Mouse (Mus musculus): Measurements from ENCODE around the gene Evx2. TPM values are rescaled to one million over a fixed set of nuclear protein-coding genes. Genes with fewer than 3 reads are reported as not detected.

Gene Evx2
- total RNA-seq (2021), result not detected
- long read RNA-seq, experiment 1, result 0 reads
- long read RNA-seq, experiment 2, result 0 reads

GRCm38 (mm10) chr2:74659507-74660005 lies at the start of gene Evx2:
Evx2 (minus strand) TSS chr2:74659557.
- no peak for DNase-seq (ENCODE audit: low spot score)

- DNase-seq (ENCODE audit: low spot score), result no peak
Observed at GRCm38 (mm10) chr2:74708676-74709075, 49.3 kb upstream of the Evx2 start.

GRCm38 (mm10) chr2:74707599-74707998 lies 48.2 kb upstream of the Evx2 start:
- no peak for DNase-seq (ENCODE audit: low spot score)

GRCm38 (mm10) chr2:74706393-74706960 lies 47.1 kb upstream of the Evx2 start:
- DNase-seq (ENCODE audit: low spot score), result no peak

- DNase-seq (ENCODE audit: low spot score), result peak; percentile 52
Observed at GRCm38 (mm10) chr2:74705467-74706089, 46.2 kb upstream of the Evx2 start.

GRCm38 (mm10) chr2:74704999-74705466 lies 45.7 kb upstream of the Evx2 start:
- no peak for DNase-seq (ENCODE audit: low spot score)

DNA sequence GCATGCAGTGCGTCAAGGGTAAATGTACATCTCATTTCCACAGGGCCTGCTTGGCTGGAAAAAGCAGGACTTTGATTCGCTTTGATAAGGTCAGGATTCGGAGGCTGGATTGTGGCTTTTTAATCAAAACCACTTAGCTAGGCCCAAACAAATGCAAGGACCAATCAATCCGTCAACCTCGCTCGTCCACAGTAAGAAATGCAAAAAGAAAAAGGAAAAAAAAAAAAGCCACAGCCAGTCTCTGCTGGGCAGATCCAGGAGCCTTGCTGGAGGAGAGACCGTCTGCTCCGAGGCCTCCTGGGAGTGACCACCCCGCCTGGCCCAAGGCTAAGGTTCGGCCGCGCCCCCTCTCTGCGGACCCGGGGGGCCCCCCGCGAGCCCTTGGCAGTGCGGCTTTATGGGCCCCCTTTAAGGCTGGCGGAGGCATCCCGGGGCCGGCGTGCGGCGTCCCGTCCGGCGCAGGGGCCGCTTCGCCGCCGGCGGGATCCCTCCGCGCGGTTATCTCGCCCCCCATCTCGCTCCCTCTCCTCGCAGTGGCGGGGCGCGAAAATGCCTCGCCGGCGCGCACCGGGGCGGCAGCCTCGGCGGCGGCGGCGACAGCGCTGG lies 45.1 kb upstream of the Evx2 start, which contains the start of gene Hoxd8:
Hoxd8 (plus strand) TSS at position 223 of the 606 bp plus-strand sequence.
- DNase-seq (ENCODE audit: low spot score), result peak; percentile 59

DNA sequence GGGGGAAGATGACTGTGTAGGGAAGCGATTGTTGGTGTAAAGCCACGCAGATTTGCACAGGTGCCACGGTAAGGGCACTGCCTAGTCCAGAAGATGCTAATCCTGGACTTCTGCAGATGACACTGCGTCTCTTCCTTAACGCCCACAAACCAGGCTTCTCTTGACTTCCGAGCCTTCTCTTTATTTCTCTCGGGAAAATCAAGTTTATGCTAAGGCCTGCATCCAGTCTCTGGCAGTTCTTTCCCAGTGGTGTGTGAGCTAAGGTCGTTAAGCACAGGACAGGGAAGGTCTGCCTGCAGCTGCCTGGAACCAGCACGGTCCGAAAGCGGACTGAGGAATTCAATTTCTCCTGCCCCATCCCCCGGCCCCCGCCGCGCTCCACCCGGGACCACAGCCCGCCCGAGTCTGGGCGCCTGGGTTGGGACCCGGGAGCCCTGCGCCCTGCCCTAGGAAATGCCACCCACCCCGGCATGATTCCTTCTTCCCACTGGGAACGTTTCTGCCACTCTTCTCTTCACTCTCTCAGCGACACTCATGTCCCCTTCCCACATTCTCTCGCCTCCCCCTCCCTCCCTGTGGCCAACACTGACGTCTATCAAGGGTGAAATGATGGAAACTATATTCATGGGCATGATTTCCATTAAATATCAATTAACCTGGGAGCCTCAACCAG lies 44.5 kb upstream of the Evx2 start:
- no peak for DNase-seq (ENCODE audit: low spot score)

DNA sequence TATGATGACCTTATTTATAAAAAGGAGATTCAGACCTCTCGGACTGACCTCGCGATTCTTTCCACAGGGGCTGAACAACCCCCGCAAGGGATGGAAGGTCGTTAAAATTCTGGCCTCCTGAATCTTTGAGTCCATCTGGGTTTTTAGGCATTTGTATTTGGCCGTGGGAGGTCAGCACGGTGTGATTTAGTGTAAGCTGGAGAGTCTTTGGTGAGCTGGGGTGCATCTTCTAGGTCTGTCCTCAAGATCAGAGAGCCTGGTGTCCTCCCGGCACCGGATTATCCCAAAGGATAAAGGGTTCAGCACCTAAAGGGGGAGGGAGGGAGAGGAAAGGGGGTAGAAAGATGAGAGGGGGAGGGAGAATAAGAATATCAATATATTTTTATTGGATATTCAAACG lies 44.0 kb upstream of the Evx2 start:
- DNase-seq (ENCODE audit: low spot score), result no peak

GRCm38 (mm10) chr2:74702820-74703219 lies 43.5 kb upstream of the Evx2 start:
- DNase-seq (ENCODE audit: low spot score), result no peak

- DNase-seq (ENCODE audit: low spot score), result peak; percentile 77
Observed at GRCm38 (mm10) chr2:74701949-74702819, 42.8 kb upstream of the Evx2 start.

- no peak for DNase-seq (ENCODE audit: low spot score)
Observed at GRCm38 (mm10) chr2:74700546-74701112, 41.3 kb upstream of the Evx2 start.

DNA sequence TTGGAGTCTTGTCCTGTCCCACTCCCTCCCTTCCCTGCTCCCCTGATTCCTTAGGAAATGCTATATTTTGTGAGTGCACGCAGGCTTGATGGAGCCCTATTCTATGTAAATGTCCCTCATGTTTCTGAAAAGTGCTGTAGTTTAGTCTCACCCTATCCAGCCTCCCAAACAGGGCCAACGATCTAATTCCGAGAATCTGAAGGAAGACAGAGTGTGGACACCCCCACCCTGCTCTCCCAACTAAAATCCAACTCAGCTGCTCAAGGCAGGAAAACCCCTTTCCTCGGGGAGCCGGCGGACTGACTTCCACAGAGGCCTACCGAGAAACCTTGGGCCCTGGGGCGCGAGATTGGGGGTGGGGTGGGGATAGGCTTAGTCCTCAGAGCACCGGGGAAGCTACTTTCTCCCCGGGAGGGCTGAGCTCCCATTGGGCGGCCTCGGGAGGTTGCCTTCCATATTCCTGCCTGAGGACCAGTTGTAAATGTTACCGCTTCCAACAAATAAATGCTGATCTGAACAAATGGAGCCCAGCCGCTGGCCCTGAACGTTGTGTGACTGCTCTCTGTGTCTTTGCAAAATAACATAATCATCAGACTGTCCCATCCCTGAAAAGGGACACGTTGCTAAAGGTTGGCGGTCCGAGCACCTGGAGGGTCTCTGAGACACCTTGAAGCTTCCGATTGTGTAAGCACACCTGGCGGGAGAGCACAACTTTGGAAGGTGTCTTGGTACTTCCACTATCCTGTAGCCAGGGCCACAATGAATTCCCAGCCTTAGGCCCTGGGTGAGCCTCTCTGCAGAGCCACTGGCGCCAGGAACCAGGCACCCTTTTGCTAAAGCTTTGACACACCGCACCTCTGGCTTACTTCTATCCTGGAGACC lies 40.5 kb upstream of the Evx2 start:
- DNase-seq (ENCODE audit: low spot score), result no peak

GRCm38 (mm10) chr2:74699053-74699430 lies 39.7 kb upstream of the Evx2 start:
- no peak for DNase-seq (ENCODE audit: low spot score)

DNA sequence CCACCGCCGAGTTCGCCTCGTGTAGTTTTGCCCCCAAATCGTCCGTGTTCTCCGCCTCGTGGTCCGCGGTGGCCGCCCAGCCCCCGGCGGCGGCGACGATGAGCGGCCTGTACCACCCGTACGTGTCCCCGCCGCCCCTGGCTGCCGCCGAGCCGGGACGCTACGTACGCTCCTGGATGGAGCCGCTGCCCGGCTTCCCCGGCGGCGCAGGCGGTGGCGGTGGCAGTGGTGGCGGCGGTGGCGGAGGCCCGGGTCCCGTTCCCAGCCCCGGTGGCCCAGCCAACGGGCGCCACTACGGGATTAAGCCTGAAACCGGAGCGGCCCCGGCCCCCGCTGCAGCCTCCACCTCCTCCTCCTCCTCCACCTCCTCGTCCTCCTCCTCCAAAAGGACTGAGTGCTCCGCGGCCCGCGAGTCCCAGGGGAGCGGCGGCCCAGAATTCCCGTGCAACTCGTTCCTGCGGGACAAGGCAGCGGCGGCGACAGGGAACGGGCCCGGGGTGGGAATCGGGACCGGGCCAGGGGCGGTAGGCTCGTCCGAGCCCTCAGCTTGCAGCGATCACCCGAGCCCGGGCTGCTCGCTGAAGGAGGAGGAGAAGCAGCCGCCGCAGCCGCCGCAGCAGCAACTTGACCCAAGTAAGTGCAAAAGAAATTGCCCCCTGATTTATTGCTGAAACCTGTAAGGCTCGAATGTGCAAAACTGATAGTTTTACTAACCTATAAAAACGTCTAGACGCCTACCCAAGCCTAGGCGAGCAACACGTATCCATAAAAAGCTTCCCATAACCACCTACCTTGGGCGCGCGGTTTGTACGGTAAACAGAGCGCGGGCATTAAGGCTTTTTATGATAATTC lies 39.1 kb upstream of the Evx2 start:
- peak; percentile 60 for DNase-seq (ENCODE audit: low spot score)

- peak; percentile 76 for DNase-seq (ENCODE audit: low spot score)
Observed at GRCm38 (mm10) chr2:74697567-74698121, 38.3 kb upstream of the Evx2 start, which contains the start of gene Hoxd9. Hoxd9 (plus strand) TSS chr2:74697727.

GRCm38 (mm10) chr2:74696442-74697335 lies 37.3 kb upstream of the Evx2 start:
- DNase-seq (ENCODE audit: low spot score), result no peak

Measured in gastrocnemius, adult 18-20 months (tissue).